Comparison of ENCODE assay signal across 8 mouse cellular contexts in genomic region chr6:120037004-120037635, GRCm38 (mm10). TPM values are rescaled to one million over a fixed set of nuclear protein-coding genes. Genes with fewer than 3 reads are reported as not detected.
A peak's percentile ranks its signal among the peaks of the same experiment; 100 is the strongest.
DNase-seq lines count a peak whose midpoint lies in the region; ATAC-seq and TF ChIP-seq lines count a peak whose summit lies in the region.

No protein-coding gene starts in this region.

- peak; percentile 38 for DNase-seq in ES-E14 (ENCODE audit: low read depth, low spot score)
- DNase-seq in cerebellum, adult 18-20 months: peak; percentile 54 to 65
- DNase-seq in heart, postnatal 25 days (ENCODE audit: low spot score): peak; percentile 43
- DNase-seq in layer of hippocampus, adult 2 months (ENCODE audit: low spot score in 2 of 2): peak; percentile 42 to 49
- DNase-seq in lung, embryonic 14.5 days: peak; percentile 82
- peak; percentile 60 for DNase-seq in testis, postnatal 14 days (ENCODE audit: low spot score)

- H3K4me2 ChIP-seq in forebrain, embryonic 16.5 days (ENCODE audit: low read length): peak overlapping the region; percentile 83
- H3K4me2 ChIP-seq in lung, embryonic 14.5 days: peak overlapping the region; percentile 88
- peak overlapping the region; percentile 75 for H3K4me2 ChIP-seq in neural tube, embryonic 15.5 days

- H3K36me3 ChIP-seq in ES-E14 (ENCODE audit: control insufficient read depth, insufficient read depth, low read length, poor library complexity, severe bottlenecking): peaks cover 10% of the 10 kb centered on the region
- H3K36me3 ChIP-seq in forebrain, embryonic 16.5 days (ENCODE audit: control insufficient read depth, insufficient read depth): no peaks in the 10 kb centered on the region
- peaks cover 18% of the 10 kb centered on the region for H3K36me3 ChIP-seq in lung, embryonic 14.5 days (ENCODE audit: insufficient read depth)
- H3K36me3 ChIP-seq in neural tube, embryonic 15.5 days: no peaks in the 10 kb centered on the region

- no peaks in the 10 kb centered on the region for H3K27me3 ChIP-seq in forebrain, embryonic 16.5 days (replicated peaks; ENCODE audit: control insufficient read depth, insufficient read depth, low read length)
- no peaks in the 10 kb centered on the region for H3K27me3 ChIP-seq in lung, embryonic 14.5 days (ENCODE audit: insufficient read depth, low read length)
- H3K27me3 ChIP-seq in neural tube, embryonic 15.5 days (replicated peaks): no peaks in the 10 kb centered on the region

- intact Hi-C loops in heart, postnatal 25 days (cut with DNase I): loop anchor here (2.0 to 5.0 kb wide), 2 partner anchors 20 to 35 kb away; no protein-coding TSS in a partner anchor

- TF ChIP-seq CTCF in layer of hippocampus, adult 2 months (conservative IDR thresholded peaks at IDR 0.05): peak; percentile 78
- peak; percentile 78 for TF ChIP-seq CTCF in lung, embryonic 14.5 days (IDR thresholded peaks at IDR 0.05; ENCODE audit: low read depth)

- no peak overlapping the region for H3K27ac ChIP-seq in ES-E14 (ENCODE audit: insufficient read depth, low read depth, low read length, poor library complexity, severe bottlenecking)
- H3K27ac ChIP-seq in forebrain, embryonic 16.5 days (ENCODE audit: low read length): peak overlapping the region; percentile 98
- peak overlapping the region; percentile 98 for H3K27ac ChIP-seq in layer of hippocampus, adult 2 months
- peak overlapping the region; percentile 99 for H3K27ac ChIP-seq in lung, embryonic 14.5 days (ENCODE audit: low read depth)
- peak overlapping the region; percentile 98 for H3K27ac ChIP-seq in neural tube, embryonic 15.5 days (replicated peaks)

- peak overlapping the region; percentile 96 for H3K9ac ChIP-seq in ES-E14 (ENCODE audit: insufficient read depth, low read depth, low read length, poor library complexity, severe bottlenecking)
- H3K9ac ChIP-seq in forebrain, embryonic 16.5 days (replicated peaks; ENCODE audit: low read depth, low read length): peak overlapping the region; percentile 66
- peak overlapping the region; percentile 86 for H3K9ac ChIP-seq in lung, embryonic 14.5 days
- H3K9ac ChIP-seq in neural tube, embryonic 15.5 days (replicated peaks): peak overlapping the region; percentile 86

- under 1% methylated on average over 51 of the region's 51 CpGs for WGBS in forebrain, embryonic 16.5 days
- under 1% methylated on average over 51 of the region's 51 CpGs for WGBS in lung, embryonic 14.5 days
- WGBS in neural tube, embryonic 15.5 days: 1% methylated on average over 46 of the region's 51 CpGs

- in situ Hi-C loops in ES-E14 (cut with MboI; ENCODE audit: low sequenced_read_pairs in 2 of 2, unreplicated experiment in 2 of 2): no loop called here

- peaks cover 0 to 2% of the 10 kb centered on the region in 2 experiments; a peak in 1 of 4 replicates for H3K4me1 ChIP-seq in ES-E14 (ENCODE audit: control insufficient read depth in 2 of 2, insufficient read depth in 2 of 2, low read length in 2 of 2, poor library complexity in 1 of 2)
- peaks cover 20% of the 10 kb centered on the region for H3K4me1 ChIP-seq in forebrain, embryonic 16.5 days (replicated peaks; ENCODE audit: control insufficient read depth, insufficient read depth, low read length)
- peaks cover 9% of the 10 kb centered on the region for H3K4me1 ChIP-seq in lung, embryonic 14.5 days (ENCODE audit: insufficient read depth)
- H3K4me1 ChIP-seq in neural tube, embryonic 15.5 days: peaks cover 30% of the 10 kb centered on the region

- H3K9me3 ChIP-seq in ES-E14 (ENCODE audit: control insufficient read depth, insufficient read depth, low read depth, low read length): no peaks in the 10 kb centered on the region
- H3K9me3 ChIP-seq in forebrain, embryonic 16.5 days (ENCODE audit: control insufficient read depth, low read length): no peaks in the 10 kb centered on the region
- H3K9me3 ChIP-seq in lung, embryonic 14.5 days (ENCODE audit: low read depth, low read length): no peaks in the 10 kb centered on the region
- no peaks in the 10 kb centered on the region for H3K9me3 ChIP-seq in neural tube, embryonic 15.5 days (replicated peaks)

- peak overlapping the region; percentile 78 to 91 for H3K4me3 ChIP-seq in ES-E14 (ENCODE audit: insufficient read depth in 1 of 2, low read depth in 1 of 2, low read length in 2 of 2, poor library complexity in 1 of 2, severe bottlenecking in 1 of 2)
- H3K4me3 ChIP-seq in forebrain, embryonic 16.5 days (replicated peaks; ENCODE audit: low read length): peak overlapping the region; percentile 95
- H3K4me3 ChIP-seq in layer of hippocampus, adult 2 months: peak overlapping the region; percentile 90
- H3K4me3 ChIP-seq in lung, embryonic 14.5 days (ENCODE audit: low read depth, low read length): peak overlapping the region; percentile 93
- H3K4me3 ChIP-seq in neural tube, embryonic 15.5 days (replicated peaks): peak overlapping the region; percentile 94

- no peak for ATAC-seq in forebrain, embryonic 16.5 days
- ATAC-seq in lung, embryonic 14.5 days (ENCODE audit: insufficient read depth): peak; percentile 29; the same call in 1 of the 2 replicates
- no peak for ATAC-seq in neural tube, embryonic 15.5 days (ENCODE audit: low FRiP score)

TF ChIP-seq in ES-E14, 5 proteins besides CTCF, POLR2A, EP300 and RAD21:
- TF ChIP-seq ZNF384 (IDR thresholded peaks at IDR 0.05; ENCODE audit: low read depth, low read length) (no peak), ZC3H11A (IDR thresholded peaks at IDR 0.05; ENCODE audit: borderline replicate concordance, low read depth, low read length) (no peak), CHD2 (IDR thresholded peaks at IDR 0.05; ENCODE audit: low read depth, low read length) (no peak), HCFC1 (IDR thresholded peaks at IDR 0.05; ENCODE audit: borderline replicate concordance, insufficient read depth, low read length) (no peak), MAFK (IDR thresholded peaks at IDR 0.05; ENCODE audit: insufficient read depth, low read depth, low read length) (no peak)
TF ChIP-seq in ES-E14: peak in this region for 0.

RNA-seq across cellular contexts. Expression of gene Wnk1, which starts 1.4 kb away (rescaled TPM):
- total RNA-seq in ES-E14 (2012; rRNA removed): 109 and 165 TPM in 2 replicates
- 40.4 and 53.9 TPM in 2 replicates for polyA plus RNA-seq in forebrain, embryonic 16.5 days (2015; fragmentation: Nextera tagmentation; extraction: Ambion mirVana)
- total RNA-seq in heart, postnatal 25 days (2021): 100 to 1,000 TPM; 296 to 335 TPM
- total RNA-seq in layer of hippocampus, adult 2 months (2021): 100 to 1,000 TPM; 185 to 194 TPM
- polyA plus RNA-seq in lung, embryonic 14.5 days (2014; fragmentation: Nextera tagmentation; extraction: Ambion mirVana): 60.1 and 66.3 TPM in 2 replicates
- polyA plus RNA-seq in neural tube, embryonic 15.5 days (2015; fragmentation: Nextera tagmentation; extraction: Ambion mirVana): 51.4 and 52.4 TPM in 2 replicates

RNA-seq across cellular contexts. Expression of gene Ninj2, which starts 56.0 kb away (rescaled TPM):
- 0.90 and 1.2 TPM in 2 replicates for total RNA-seq in ES-E14 (2012; rRNA removed)
- not detected in 2 replicates for polyA plus RNA-seq in forebrain, embryonic 16.5 days (2015; fragmentation: Nextera tagmentation; extraction: Ambion mirVana)
- total RNA-seq in heart, postnatal 25 days (2021): not detected
- under 1 TPM; 0.74 to 0.91 TPM for total RNA-seq in layer of hippocampus, adult 2 months (2021)
- polyA plus RNA-seq in lung, embryonic 14.5 days (2014; fragmentation: Nextera tagmentation; extraction: Ambion mirVana): 0.30 and 0.39 TPM in 2 replicates
- polyA plus RNA-seq in neural tube, embryonic 15.5 days (2015; fragmentation: Nextera tagmentation; extraction: Ambion mirVana): 0.19 and 0.46 TPM in 2 replicates
